Mouse (Mus musculus) megakaryocyte, embryonic 14.5 days (primary cell): ENCODE data around the gene Rnf114.

Experiments used
- FLI1 ChIP-seq: IDR thresholded peaks from 2 replicates; pipeline ENCODE4 v1.6.1; 2012; ENCODE audit warnings: low read length, inconsistent platforms, mixed read lengths
- GATA1 ChIP-seq: IDR thresholded peaks from 3 replicates; pipeline ENCODE4 v1.6.1; 2012; ENCODE audit warnings: mixed read lengths, low read length, inconsistent platforms, borderline replicate concordance

GRCm38 (mm10) chr2:167546447-167547195, 54.2 kb downstream of the Rnf114 start:
- no peak for TF ChIP-seq GATA1
- no peak for TF ChIP-seq FLI1
